Mouse (Mus musculus) kidney, adult 2 months (tissue): ENCODE measurements around the gene Fap.

Experiments used
- CTCF ChIP-seq: fragments of 200-500 bp; conservative IDR thresholded peaks from 2 replicates; pipeline ENCODE4 v1.5.1; 2011; ENCODE audit warnings: low read depth, mild to moderate bottlenecking, control low read depth, low read length, moderate library complexity, mixed read lengths; ENCODE audit not compliant: insufficient read depth, insufficient read length
- POLR2A ChIP-seq: fragments of 200-500 bp; IDR thresholded peaks from one replicate; pipeline ENCODE4 v1.6.1; 2011; ENCODE audit warnings: low read depth, low read length, control low read depth

DNA sequence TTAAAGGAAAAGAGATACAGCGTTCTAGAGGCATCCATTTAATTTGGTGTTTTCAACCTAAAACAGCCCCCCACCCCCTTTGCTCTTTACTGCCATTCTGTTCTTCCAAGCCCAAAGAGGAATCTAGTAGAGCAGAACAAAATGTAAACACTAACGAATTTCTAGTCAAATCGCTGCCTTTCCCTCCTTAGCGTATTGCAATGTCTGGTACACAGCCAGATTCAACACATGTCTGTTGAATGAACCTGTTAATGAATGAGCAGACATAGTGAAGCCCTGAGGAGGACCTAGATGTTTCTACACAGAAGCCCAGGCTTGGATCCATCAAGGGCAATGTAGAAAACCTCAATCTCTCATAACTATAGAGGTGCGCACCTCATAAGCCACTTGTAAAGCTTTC, 75.1 kb downstream of the Fap start:
- TF ChIP-seq POLR2A (no peak), CTCF (no peak)
